Mouse (Mus musculus): ENCODE results near the gene Plau.

DNA sequence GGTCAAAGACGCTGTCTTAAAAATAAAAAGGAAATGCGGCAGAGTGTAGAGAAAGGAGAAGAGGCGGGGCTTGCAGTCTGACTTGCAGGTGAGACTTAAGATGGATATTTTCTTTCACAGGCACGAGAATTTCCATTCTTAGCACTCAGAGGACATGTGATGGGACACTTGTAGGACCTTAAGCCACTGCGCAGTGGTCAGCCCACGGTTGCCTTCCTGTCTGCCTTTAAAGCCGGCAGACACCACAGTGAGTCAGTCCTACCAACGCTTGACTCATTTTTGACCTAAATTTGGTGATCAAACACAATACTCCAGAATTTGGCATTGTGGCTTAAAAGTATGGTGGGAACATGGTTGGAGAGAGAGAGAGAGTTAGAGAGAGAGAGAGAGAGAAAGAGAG is 25.2 kb upstream of the Plau start:
- TF ChIP-seq POLR2A (IDR thresholded peaks at IDR 0.05; ENCODE audit: low read depth, low read length) (no peak), CTCF (IDR thresholded peaks at IDR 0.05; ENCODE audit: borderline replicate concordance, insufficient read depth, low read length) (no peak)
